Mouse (Mus musculus): ENCODE measurements around the gene Whrn. TPM values are rescaled to one million over a fixed set of nuclear protein-coding genes. Genes with fewer than 3 reads are reported as not detected.

Gene Whrn
- polyA plus RNA-seq, 1 experiment from 2014 or later = 4.0 TPM

DNA sequence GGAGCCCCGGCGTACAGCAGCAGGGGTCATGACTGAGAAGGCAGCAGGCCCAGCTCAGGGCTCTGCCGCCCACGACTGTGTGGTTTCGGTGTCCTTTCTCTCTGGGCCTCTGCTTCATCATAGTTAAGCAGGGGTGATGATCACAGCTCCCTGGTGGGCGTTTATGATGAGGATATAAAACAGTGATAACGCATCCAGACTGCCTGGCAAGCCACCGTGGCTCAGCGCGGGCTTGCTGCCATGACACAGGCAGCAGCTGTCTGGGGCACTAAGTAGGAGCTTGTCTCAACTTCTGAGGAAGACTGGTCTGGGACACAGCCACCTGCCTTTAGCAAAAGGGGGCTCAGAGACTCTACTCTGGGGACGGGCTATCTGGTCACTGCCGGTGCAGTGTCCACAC is 112.3 kb downstream of the Whrn start:
- Histone ChIP-seq H3K4me3 (replicated peaks) (no peak overlapping the region), H3K27me3 (replicated peaks) (no peaks in the 10 kb centered on the region), H3K36me3 (peaks cover 17% of the 10 kb centered on the region), H3K4me1 (replicated peaks) (no peaks in the 10 kb centered on the region), H3K9ac (no peak overlapping the region), H3K4me2 (replicated peaks) (no peak overlapping the region), H3K27ac (no peak overlapping the region), H3K9me3 (no peaks in the 10 kb centered on the region)
- no peak for ATAC-seq
- 81% methylated on average over 12 of the region's 12 CpGs for whole genome bisulfite sequencing

- H3K9ac ChIP-seq = no peak overlapping the region
- no peaks in the 10 kb centered on the region for H3K27me3 ChIP-seq (replicated peaks)
- H3K9me3 ChIP-seq = no peaks in the 10 kb centered on the region
- H3K4me1 ChIP-seq (replicated peaks) = no peaks in the 10 kb centered on the region
- 87% methylated on average over 4 of the region's 4 CpGs for WGBS
- no peak overlapping the region for H3K27ac ChIP-seq
- no peak for ATAC-seq
- H3K4me3 ChIP-seq (replicated peaks) = no peak overlapping the region
- H3K4me2 ChIP-seq (replicated peaks) = no peak overlapping the region
- H3K36me3 ChIP-seq = peaks cover 19% of the 10 kb centered on the region
These were observed 113.0 kb downstream of the Whrn start for GRCm38 (mm10) chr4:63382676-63383369.

- Histone ChIP-seq H3K4me2 (replicated peaks) (no peak overlapping the region), H3K36me3 (peaks cover 38% of the 10 kb centered on the region), H3K27ac (no peak overlapping the region), H3K27me3 (replicated peaks) (no peaks in the 10 kb centered on the region), H3K9me3 (no peaks in the 10 kb centered on the region), H3K4me3 (replicated peaks) (no peak overlapping the region), H3K4me1 (replicated peaks) (no peaks in the 10 kb centered on the region), H3K9ac (no peak overlapping the region)
- 69% methylated on average over 7 of the region's 7 CpGs for WGBS
- no peak for ATAC-seq
These were observed 118.3 kb downstream of the Whrn start for GRCm38 (mm10) chr4:63377483-63377882.

GRCm38 (mm10) chr4:63375367-63375766 is 120.4 kb downstream of the Whrn start:
- Histone ChIP-seq H3K36me3 (peaks cover 29% of the 10 kb centered on the region), H3K27me3 (replicated peaks) (no peaks in the 10 kb centered on the region), H3K9me3 (no peaks in the 10 kb centered on the region), H3K9ac (no peak overlapping the region), H3K4me2 (replicated peaks) (no peak overlapping the region), H3K4me3 (replicated peaks) (no peak overlapping the region), H3K27ac (no peak overlapping the region), H3K4me1 (replicated peaks) (no peaks in the 10 kb centered on the region)
- WGBS = 63% methylated on average over 1 of the region's 1 CpGs
- ATAC-seq = no peak

DNA sequence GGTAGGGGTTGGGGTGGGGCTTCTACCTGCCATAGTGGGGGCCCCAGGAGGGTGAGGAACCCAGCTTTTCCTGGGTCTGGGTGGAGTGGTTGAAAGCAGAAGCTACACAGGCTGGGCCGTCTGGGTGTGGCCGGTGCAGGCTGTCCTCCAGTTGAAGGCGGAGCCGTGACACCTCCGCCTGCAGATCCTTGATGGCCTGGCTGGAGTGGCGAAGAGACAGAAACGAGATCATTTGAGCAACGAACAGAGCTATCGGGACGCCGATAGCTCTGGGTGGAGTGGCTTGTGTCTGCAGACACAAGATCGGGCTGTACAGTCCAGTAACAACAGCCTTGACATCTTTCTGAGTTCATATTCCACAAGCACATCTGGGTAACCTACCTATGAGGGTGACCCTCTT is 121.5 kb downstream of the Whrn start:
- no peak overlapping the region for H3K4me2 ChIP-seq (replicated peaks)
- H3K36me3 ChIP-seq = peaks cover 31% of the 10 kb centered on the region
- H3K9me3 ChIP-seq = no peaks in the 10 kb centered on the region
- 71% methylated on average over 12 of the region's 12 CpGs for WGBS
- no peaks in the 10 kb centered on the region for H3K27me3 ChIP-seq (replicated peaks)
- no peak overlapping the region for H3K9ac ChIP-seq
- peak; percentile 58 for ATAC-seq
- no peak overlapping the region for H3K27ac ChIP-seq
- no peak overlapping the region for H3K4me3 ChIP-seq (replicated peaks)
- no peaks in the 10 kb centered on the region for H3K4me1 ChIP-seq (replicated peaks)

GRCm38 (mm10) chr4:63373404-63373803 is 122.4 kb downstream of the Whrn start:
- WGBS = 90% methylated on average over 8 of the region's 8 CpGs
- H3K27me3 ChIP-seq (replicated peaks) = no peaks in the 10 kb centered on the region
- peaks cover 29% of the 10 kb centered on the region for H3K36me3 ChIP-seq

GRCm38 (mm10) chr4:63371890-63372289 is 123.9 kb downstream of the Whrn start:
- no peak overlapping the region for H3K9ac ChIP-seq
- no peak overlapping the region for H3K4me3 ChIP-seq (replicated peaks)
- H3K4me1 ChIP-seq (replicated peaks) = no peaks in the 10 kb centered on the region
- no peak overlapping the region for H3K4me2 ChIP-seq (replicated peaks)
- WGBS = 62% methylated on average over 3 of the region's 3 CpGs
- ATAC-seq = no peak
- no peak overlapping the region for H3K27ac ChIP-seq
- H3K9me3 ChIP-seq = no peaks in the 10 kb centered on the region
- H3K27me3 ChIP-seq (replicated peaks) = no peaks in the 10 kb centered on the region
- H3K36me3 ChIP-seq = peaks cover 32% of the 10 kb centered on the region

More at GRCm38 (mm10) chr4:63373404-63373803, 122.4 kb downstream of the Whrn start:
- no peaks in the 10 kb centered on the region for H3K9me3 ChIP-seq
- H3K4me2 ChIP-seq (replicated peaks) = no peak overlapping the region
- no peaks in the 10 kb centered on the region for H3K4me1 ChIP-seq (replicated peaks)
- H3K4me3 ChIP-seq (replicated peaks) = no peak overlapping the region
- no peak overlapping the region for H3K27ac ChIP-seq
- no peak overlapping the region for H3K9ac ChIP-seq
- ATAC-seq = no peak

GRCm38 (mm10) chr4:63370897-63371296 is 124.9 kb downstream of the Whrn start:
- 56% methylated on average over 7 of the region's 7 CpGs for WGBS
- H3K36me3 ChIP-seq = peaks cover 25% of the 10 kb centered on the region
- no peak for ATAC-seq
- H3K9ac ChIP-seq = no peak overlapping the region
- no peaks in the 10 kb centered on the region for H3K9me3 ChIP-seq
- no peak overlapping the region for H3K27ac ChIP-seq
- no peaks in the 10 kb centered on the region for H3K4me1 ChIP-seq (replicated peaks)
- no peaks in the 10 kb centered on the region for H3K27me3 ChIP-seq (replicated peaks)
- H3K4me3 ChIP-seq (replicated peaks) = no peak overlapping the region
- no peak overlapping the region for H3K4me2 ChIP-seq (replicated peaks)

DNA sequence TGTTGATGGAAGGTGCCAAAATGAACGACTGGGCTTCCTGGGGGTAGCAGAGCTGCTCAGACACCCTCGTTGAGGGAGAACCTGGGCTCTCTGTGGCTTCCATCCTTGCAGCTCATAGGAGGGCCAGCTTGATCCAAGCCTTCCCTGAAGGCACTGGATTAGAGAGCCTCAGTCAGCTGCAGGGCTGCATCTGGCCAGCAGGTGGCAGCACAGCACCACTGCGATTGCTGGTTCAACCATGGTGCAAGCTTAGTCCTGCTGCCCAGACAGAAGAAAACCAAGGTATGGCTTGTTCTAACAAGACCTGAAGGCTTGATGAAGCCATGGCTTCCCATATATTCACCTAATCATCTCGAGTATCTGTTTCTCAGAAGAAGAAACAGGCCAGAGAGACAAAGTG is 127.2 kb downstream of the Whrn start:
- peak; percentile 72 for ATAC-seq
- no peaks in the 10 kb centered on the region for H3K4me1 ChIP-seq (replicated peaks)
- H3K36me3 ChIP-seq = peaks cover 19% of the 10 kb centered on the region
- no peaks in the 10 kb centered on the region for H3K9me3 ChIP-seq
- no peak overlapping the region for H3K4me3 ChIP-seq (replicated peaks)
- H3K27me3 ChIP-seq (replicated peaks) = no peaks in the 10 kb centered on the region
- H3K27ac ChIP-seq = no peak overlapping the region
- H3K9ac ChIP-seq = no peak overlapping the region
- WGBS = 21% methylated on average over 4 of the region's 4 CpGs
- no peak overlapping the region for H3K4me2 ChIP-seq (replicated peaks)

Other genes starting within 250 kb of the Whrn start
- gene Orm1, start 151.4 kb downstream of the Whrn start, polyA plus RNA-seq (2015; fragmentation: Nextera tagmentation; extraction: Ambion mirVana) = not detected in 2 replicates
- gene Orm3, start 139.8 kb downstream of the Whrn start, polyA plus RNA-seq (2015; fragmentation: Nextera tagmentation; extraction: Ambion mirVana) = not detected in 2 replicates
- gene Orm2, start 133.5 kb downstream of the Whrn start, polyA plus RNA-seq (2015; fragmentation: Nextera tagmentation; extraction: Ambion mirVana) = not detected in 2 replicates
- 5.6 and 6.5 TPM in 2 replicates for gene Akna, start 92.6 kb downstream of the Whrn start, polyA plus RNA-seq (2015; fragmentation: Nextera tagmentation; extraction: Ambion mirVana)
- gene Atp6v1g1, start 48.8 kb upstream of the Whrn start, polyA plus RNA-seq (2015; fragmentation: Nextera tagmentation; extraction: Ambion mirVana) = 288 and 316 TPM in 2 replicates
- 12.8 and 14.0 TPM in 2 replicates for gene Tmem268, start 62.8 kb upstream of the Whrn start, polyA plus RNA-seq (2015; fragmentation: Nextera tagmentation; extraction: Ambion mirVana)
- gene Gm11213, start 109.3 kb upstream of the Whrn start, polyA plus RNA-seq (2015; fragmentation: Nextera tagmentation; extraction: Ambion mirVana) = not detected in 2 replicates
- not detected in 2 replicates for gene Tex48, start 126.4 kb upstream of the Whrn start, polyA plus RNA-seq (2015; fragmentation: Nextera tagmentation; extraction: Ambion mirVana)
- gene Gm11214, start 167.4 kb upstream of the Whrn start, polyA plus RNA-seq (2015; fragmentation: Nextera tagmentation; extraction: Ambion mirVana) = not detected in 2 replicates
- 0.16 and 0.28 TPM in 2 replicates for gene Tnfsf15, start 249.1 kb upstream of the Whrn start, polyA plus RNA-seq (2015; fragmentation: Nextera tagmentation; extraction: Ambion mirVana)